Mouse (Mus musculus) liver, postnatal 0 days (tissue): ENCODE results near the gene Zfp81.

Source experiments
- CTCF ChIP-seq: sonication (generic); IDR thresholded peaks from 2 replicates; pipeline ENCODE4 v1.5.1; 2016; ENCODE audit warnings: antibody characterized with exemption, low read depth
- EP300 ChIP-seq: IDR thresholded peaks from 2 replicates; pipeline ENCODE4 v1.6.1; 2016; ENCODE audit warnings: antibody characterized with exemption, low read depth, mild to moderate bottlenecking

DNA sequence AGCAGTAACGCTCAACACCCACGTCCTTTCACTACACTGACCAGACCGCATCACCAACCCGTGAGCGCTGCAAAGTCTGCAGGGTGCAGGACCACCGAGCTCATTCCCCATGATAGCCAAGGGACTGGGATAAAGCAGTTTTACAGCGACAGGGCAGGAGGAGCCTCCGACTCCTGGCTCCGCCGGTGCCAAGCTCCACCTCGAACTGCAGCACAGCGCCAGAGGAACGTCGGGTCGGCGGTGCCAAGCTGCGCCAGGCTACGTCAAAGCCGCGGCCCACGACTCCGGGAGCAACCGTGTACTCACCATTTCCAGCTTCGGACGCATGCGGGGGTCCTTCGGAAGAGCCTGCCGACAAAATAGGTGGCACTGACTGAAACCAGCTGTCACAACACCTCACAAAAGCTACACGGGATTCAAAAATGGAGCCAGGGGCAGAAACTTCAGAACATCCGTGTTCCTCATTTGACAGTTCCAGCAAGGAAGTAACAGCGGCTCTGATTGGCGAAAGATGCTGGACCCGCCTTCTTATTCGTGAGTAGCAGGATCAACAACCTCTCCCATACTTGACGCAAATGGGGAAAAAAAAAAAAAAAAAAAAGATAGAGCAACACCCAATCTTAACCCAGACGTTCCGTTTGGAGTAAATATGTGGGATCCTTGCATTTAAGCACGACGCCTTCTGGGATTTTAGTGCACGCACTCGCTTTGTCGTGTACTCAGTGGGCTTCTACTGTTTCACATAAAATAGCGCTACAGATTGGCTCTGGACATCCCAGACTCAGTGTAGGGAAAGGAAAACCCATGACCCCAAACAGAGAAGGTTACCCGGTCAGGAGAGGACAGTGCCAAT is 35.7 kb upstream of the Zfp81 start, which contains the start of gene Zfp101:
- TF ChIP-seq CTCF, result 0 out of 2 replicates have a peak, but pooled peaks have one; percentile 8
- no peak for TF ChIP-seq EP300
